Comparison of ENCODE assay signal across 8 mouse cellular contexts in genomic region chr8:81013811-81014530, GRCm38 (mm10). TPM values are rescaled to one million over a fixed set of nuclear protein-coding genes. Genes with fewer than 3 reads are reported as not detected.
DNase-seq lines count a peak whose midpoint lies in the region; ATAC-seq and TF ChIP-seq lines count a peak whose summit lies in the region.

No protein-coding gene starts in this region.

- DNase-seq in ovary, postnatal 14 days (ENCODE audit: low spot score): peak; percentile 21
- DNase-seq in ovary, postnatal 36 days (ENCODE audit: low spot score): no peak
- peak; percentile 6 for DNase-seq in brain, adult 2 months (ENCODE audit: low read depth, low spot score)
- peak; percentile 46 for DNase-seq in gastrocnemius, adult 2 months
- DNase-seq in kidney, postnatal 36 days: peak; percentile 2 to 43
- DNase-seq in midbrain, embryonic 11.5 days (ENCODE audit: low spot score, missing footprints): peak; percentile 88
- no peak for DNase-seq in thymus, postnatal 0 days (ENCODE audit: low spot score)

- intact Hi-C loops in gastrocnemius, adult 2 months (cut with DNase I): no loop called here

- 6% methylated on average over 45 of the region's 45 CpGs for WGBS in midbrain, embryonic 11.5 days

- no peaks in the 10 kb centered on the region for H3K27me3 ChIP-seq in midbrain, embryonic 11.5 days (ENCODE audit: control insufficient read depth, insufficient read depth, low read length)

- no peaks in the 10 kb centered on the region for H3K9me3 ChIP-seq in midbrain, embryonic 11.5 days (ENCODE audit: control insufficient read depth, low read length)

- peak overlapping the region; percentile 99 for H3K4me3 ChIP-seq in gastrocnemius, adult 2 months
- H3K4me3 ChIP-seq in midbrain, embryonic 11.5 days (ENCODE audit: low read depth, low read length): peak overlapping the region; percentile 93

- H3K36me3 ChIP-seq in midbrain, embryonic 11.5 days (ENCODE audit: control insufficient read depth, insufficient read depth, low read length): no peaks in the 10 kb centered on the region

- peak overlapping the region; percentile 97 for H3K4me2 ChIP-seq in midbrain, embryonic 11.5 days

- ATAC-seq in midbrain, embryonic 11.5 days (ENCODE audit: low FRiP score): no peak; the same call in 1 of the 2 replicates
- ATAC-seq in CD4-positive, CD25-positive, alpha-beta regulatory T cell, adult 4 months: no peak

- TF ChIP-seq CTCF in gastrocnemius, adult 2 months (IDR thresholded peaks at IDR 0.05): no peak

- H3K4me1 ChIP-seq in midbrain, embryonic 11.5 days (ENCODE audit: control insufficient read depth, insufficient read depth, low read length): peaks cover 18% of the 10 kb centered on the region

- peak overlapping the region; percentile 95 for H3K27ac ChIP-seq in gastrocnemius, adult 2 months
- peak overlapping the region; percentile 9; the same call in 1 of the 2 replicates for H3K27ac ChIP-seq in midbrain, embryonic 11.5 days (ENCODE audit: low read depth, low read length)

- peak overlapping the region; percentile 85 for H3K9ac ChIP-seq in midbrain, embryonic 11.5 days (ENCODE audit: low read length)

RNA-seq across cellular contexts. Expression of gene Usp38, which starts 0.8 kb away (rescaled TPM):
- 10 to 100 TPM; 22.1 to 23.2 TPM for total RNA-seq in gastrocnemius, adult 2 months (2021)
- polyA plus RNA-seq in midbrain, embryonic 11.5 days (2014; fragmentation: Nextera tagmentation; extraction: Ambion mirVana): 31.5 and 34.5 TPM in 2 replicates
- polyA plus RNA-seq in CD4-positive, CD25-positive, alpha-beta regulatory T cell, adult 4 months (2017; shearing (Covaris generic)): 10 to 100 TPM; 22.5 to 24.2 TPM
- polyA plus RNA-seq in thymus, postnatal 0 days (2015; fragmentation: Nextera tagmentation; extraction: Ambion mirVana): 22.4 and 24.4 TPM in 2 replicates

Comparison
In these comparisons a context has a peak if more than half of its experiments do, and no peak if none do; other contexts are left out.
1. DNase-seq: peak in ovary, postnatal 14 days (single experiment), brain, adult 2 months (single experiment), gastrocnemius, adult 2 months (single experiment), kidney, postnatal 36 days (2 of 2) and midbrain, embryonic 11.5 days (single experiment); none in ovary, postnatal 36 days (single experiment) and thymus, postnatal 0 days (single experiment).